Mouse (Mus musculus) olfactory bulb, adult 2 months (tissue): ENCODE data around the gene Dlx2.

ENCODE experiments used
- CTCF ChIP-seq: fragments of 200-500 bp; IDR thresholded peaks from 2 replicates; pipeline ENCODE4 v1.5.1; 2012; ENCODE audit warnings: low read depth, mild to moderate bottlenecking, low read length, moderate library complexity; ENCODE audit not compliant: insufficient read depth
- POLR2A ChIP-seq: fragments of 200-500 bp; IDR thresholded peaks from 2 replicates; pipeline ENCODE4 v1.6.1; 2012; ENCODE audit warnings: mild to moderate bottlenecking, low read depth, low read length, moderate library complexity; ENCODE audit not compliant: insufficient read depth

DNA sequence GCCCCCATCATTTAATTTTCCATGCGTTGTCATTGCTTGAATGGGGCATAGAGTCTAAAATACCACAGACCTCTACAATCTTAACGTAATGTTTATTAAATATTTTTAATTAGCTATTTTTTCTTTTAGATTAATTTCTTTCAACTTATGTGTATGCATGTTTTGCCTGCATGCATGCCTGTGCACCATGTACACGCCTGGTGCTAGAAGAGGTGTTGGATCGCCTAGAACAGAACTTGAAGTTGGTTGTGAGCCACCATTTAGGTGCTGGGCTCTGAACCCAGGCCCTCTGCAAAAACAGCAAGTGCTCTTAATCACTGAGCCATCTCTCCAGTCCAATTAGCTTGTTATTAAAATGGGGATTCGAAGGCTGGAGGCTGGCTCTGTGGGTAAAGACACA is 34.9 kb upstream of the Dlx2 start:
- TF ChIP-seq CTCF = no peak
- TF ChIP-seq POLR2A = no peak
